Mouse (Mus musculus): ENCODE measurements at regions not wholly inside any gene's neighbourhood (a gene's known extent, or its start where the extent isn't known, plus 50 kb on each side); places are given as distances from the start of the nearest gene placed in this dataset.

DNA sequence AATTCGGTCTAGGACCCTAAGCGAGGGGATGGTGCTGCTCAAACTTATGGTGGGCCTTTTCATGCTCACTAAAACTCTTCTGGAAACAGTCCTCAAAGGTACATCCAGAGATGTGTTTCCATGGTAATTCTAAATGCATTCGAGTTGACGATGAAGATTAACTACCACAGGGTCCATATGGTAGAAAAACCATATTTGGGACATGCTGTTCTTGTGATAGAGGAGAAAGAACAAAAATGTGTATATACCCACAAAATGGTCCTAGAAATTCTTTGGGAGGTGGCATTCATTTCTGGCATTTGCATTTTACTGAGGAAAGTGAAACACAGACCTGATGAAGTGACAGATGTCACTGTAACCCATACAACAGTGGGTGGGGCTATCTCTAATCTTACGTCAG lies 136.0 kb downstream of the 4933412E24Rik start:
- no peak for TF ChIP-seq POLR2A (IDR thresholded peaks at IDR 0.05; ENCODE audit: borderline replicate concordance, insufficient read depth, low read length)
- no peak for TF ChIP-seq CTCF (IDR thresholded peaks at IDR 0.05; ENCODE audit: borderline replicate concordance, insufficient read depth, low read depth, low read length)
- no peaks in the 10 kb centered on the region for H3K27me3 ChIP-seq (ENCODE audit: control insufficient read depth, insufficient read depth, low read length)
- H3K4me3 ChIP-seq (replicated peaks; ENCODE audit: insufficient read depth, low read depth, low read length) = no peak overlapping the region
- no peaks in the 10 kb centered on the region for H3K4me1 ChIP-seq (ENCODE audit: control insufficient read depth, insufficient read depth, low read length)
- WGBS = 89% methylated on average over 5 of the region's 5 CpGs
- no peak for DNase-seq
- H3K27ac ChIP-seq (ENCODE audit: insufficient read depth, low read length) = no peak overlapping the region

DNA sequence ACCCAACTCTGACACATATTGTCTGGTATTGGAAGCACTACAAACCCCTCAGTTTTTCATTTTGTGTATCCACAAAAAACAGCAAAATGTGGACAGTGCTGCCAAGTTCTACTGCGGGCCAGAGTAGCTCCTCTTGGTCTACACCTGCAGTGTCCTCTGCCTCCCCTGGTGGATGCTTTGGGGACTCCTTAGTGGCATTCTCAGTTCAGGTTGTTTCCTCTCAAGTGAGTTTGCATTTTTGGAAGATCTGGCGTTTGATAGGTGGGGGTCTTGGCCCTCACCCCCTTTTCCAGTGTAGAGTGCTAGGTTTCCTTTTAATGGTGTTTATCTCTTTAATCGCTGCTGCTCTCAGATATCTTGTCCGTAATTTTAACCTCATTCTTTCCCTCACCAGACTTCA lies 137.1 kb downstream of the 4933412E24Rik start:
- Histone ChIP-seq H3K4me3 (replicated peaks; ENCODE audit: insufficient read depth, low read depth, low read length) (no peak overlapping the region), H3K27ac (ENCODE audit: insufficient read depth, low read length) (no peak overlapping the region), H3K27me3 (ENCODE audit: control insufficient read depth, insufficient read depth, low read length) (no peaks in the 10 kb centered on the region), H3K4me1 (ENCODE audit: control insufficient read depth, insufficient read depth, low read length) (no peaks in the 10 kb centered on the region)
- TF ChIP-seq CTCF (IDR thresholded peaks at IDR 0.05; ENCODE audit: borderline replicate concordance, insufficient read depth, low read depth, low read length) = no peak
- no peak for DNase-seq
- WGBS = 80% methylated on average over 4 of the region's 4 CpGs

DNA sequence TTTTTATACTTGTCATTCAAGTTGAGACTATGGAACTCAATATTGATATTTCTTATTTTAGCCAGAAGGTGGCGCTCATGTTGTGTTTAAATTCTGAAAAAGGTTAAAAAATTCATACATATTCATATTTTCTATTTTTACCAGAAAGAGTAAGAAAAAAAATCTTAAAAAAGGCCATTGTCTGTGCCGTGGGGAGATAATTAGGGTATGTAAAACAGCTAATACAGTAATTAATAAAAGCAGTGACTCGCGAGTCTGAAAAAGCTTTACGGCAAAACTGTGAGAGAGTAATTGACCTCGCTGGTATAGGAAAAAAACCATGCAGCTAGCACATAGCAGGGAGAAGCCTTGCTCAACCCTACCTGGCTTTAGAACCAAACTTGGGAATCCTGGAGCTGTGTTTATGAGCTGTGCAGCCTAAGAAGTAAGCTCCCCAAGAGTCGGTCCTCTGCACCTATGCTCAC lies 140.1 kb downstream of the 4933412E24Rik start:
- Histone ChIP-seq H3K4me3 (replicated peaks; ENCODE audit: insufficient read depth, low read depth, low read length) (no peak overlapping the region), H3K27me3 (ENCODE audit: control insufficient read depth, insufficient read depth, low read length) (no peaks in the 10 kb centered on the region), H3K27ac (ENCODE audit: insufficient read depth, low read length) (no peak overlapping the region), H3K4me1 (ENCODE audit: control insufficient read depth, insufficient read depth, low read length) (no peaks in the 10 kb centered on the region)
- DNase-seq = no peak
- 63% methylated on average over 7 of the region's 7 CpGs for WGBS
- TF ChIP-seq CTCF (IDR thresholded peaks at IDR 0.05; ENCODE audit: borderline replicate concordance, insufficient read depth, low read depth, low read length) = no peak
- TF ChIP-seq POLR2A (IDR thresholded peaks at IDR 0.05; ENCODE audit: borderline replicate concordance, insufficient read depth, low read length) = no peak

DNA sequence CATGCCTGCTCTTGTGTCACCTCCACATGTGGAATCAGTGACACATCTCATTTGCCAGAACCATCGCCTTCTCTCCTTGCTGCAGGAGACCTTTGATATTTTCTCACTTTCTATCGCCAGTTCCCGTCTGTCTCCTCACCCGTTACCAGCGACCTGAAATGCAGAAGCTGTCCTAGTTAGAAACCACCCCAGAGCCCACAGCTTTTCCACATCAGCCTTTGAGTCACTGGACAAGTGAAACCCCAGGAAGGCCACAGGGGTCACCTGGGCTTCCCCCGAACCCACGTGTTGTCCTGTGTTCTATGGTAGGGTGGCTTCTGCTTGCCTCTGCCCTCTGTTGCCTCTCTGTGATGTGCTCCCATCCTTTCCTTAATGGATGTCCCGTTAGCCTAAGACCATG lies 149.7 kb downstream of the 4933412E24Rik start:
- DNase-seq = no peak
- Histone ChIP-seq H3K27me3 (ENCODE audit: control insufficient read depth, insufficient read depth, low read length) (no peaks in the 10 kb centered on the region), H3K27ac (ENCODE audit: insufficient read depth, low read length) (no peak overlapping the region), H3K4me1 (ENCODE audit: control insufficient read depth, insufficient read depth, low read length) (no peaks in the 10 kb centered on the region), H3K4me3 (replicated peaks; ENCODE audit: insufficient read depth, low read depth, low read length) (no peak overlapping the region)
- 89% methylated on average over 8 of the region's 8 CpGs for WGBS
- TF ChIP-seq CTCF (IDR thresholded peaks at IDR 0.05; ENCODE audit: borderline replicate concordance, insufficient read depth, low read depth, low read length) (no peak), POLR2A (IDR thresholded peaks at IDR 0.05; ENCODE audit: borderline replicate concordance, insufficient read depth, low read length) (no peak)

DNA sequence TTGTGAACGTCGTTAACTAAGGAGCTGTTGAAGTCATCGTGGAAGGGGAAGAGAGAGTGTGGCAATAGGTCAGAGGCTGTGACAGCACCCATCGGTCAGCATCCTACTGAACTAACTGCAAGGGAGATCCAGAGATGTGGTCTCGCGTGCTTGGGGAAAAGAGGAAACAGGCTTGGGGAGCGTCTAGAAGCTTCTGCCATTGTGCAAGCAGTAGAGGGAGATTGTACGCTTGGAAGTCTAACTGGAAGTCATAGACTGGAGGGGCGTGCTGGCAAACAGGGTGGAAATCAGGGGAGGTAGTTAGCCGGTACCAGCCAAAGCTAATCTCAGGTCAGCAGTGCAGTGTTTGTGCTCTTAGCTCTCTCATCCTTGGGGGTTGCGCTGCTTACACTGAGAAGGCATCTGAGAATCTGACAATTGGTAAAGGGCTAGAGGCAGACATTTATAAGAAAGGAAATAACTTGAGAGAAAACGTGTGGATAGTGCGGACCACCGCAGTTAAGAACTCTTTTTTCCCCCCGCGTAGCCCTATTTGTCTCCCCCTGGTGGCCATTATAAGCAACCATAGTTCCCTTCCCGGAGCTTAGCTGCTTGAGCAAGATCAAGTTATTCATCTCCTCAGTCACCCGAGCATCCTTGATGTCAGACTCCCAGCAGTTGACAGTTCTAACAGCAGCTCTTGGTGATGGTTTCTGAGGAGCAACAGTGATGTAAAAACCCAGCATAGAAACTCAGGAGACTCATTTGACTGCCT lies 151.5 kb downstream of the 4933412E24Rik start:
- Histone ChIP-seq H3K27me3 (ENCODE audit: control insufficient read depth, insufficient read depth, low read length) (no peaks in the 10 kb centered on the region), H3K4me3 (replicated peaks; ENCODE audit: insufficient read depth, low read depth, low read length) (no peak overlapping the region), H3K4me1 (ENCODE audit: control insufficient read depth, insufficient read depth, low read length) (no peaks in the 10 kb centered on the region), H3K27ac (ENCODE audit: insufficient read depth, low read length) (no peak overlapping the region)
- 47% methylated on average over 18 of the region's 18 CpGs for WGBS
- TF ChIP-seq CTCF (IDR thresholded peaks at IDR 0.05; ENCODE audit: borderline replicate concordance, insufficient read depth, low read depth, low read length) = peak; percentile 33; the same call in 1 of the 2 replicates
- no peak for TF ChIP-seq POLR2A (IDR thresholded peaks at IDR 0.05; ENCODE audit: borderline replicate concordance, insufficient read depth, low read length)
- DNase-seq = no peak

DNA sequence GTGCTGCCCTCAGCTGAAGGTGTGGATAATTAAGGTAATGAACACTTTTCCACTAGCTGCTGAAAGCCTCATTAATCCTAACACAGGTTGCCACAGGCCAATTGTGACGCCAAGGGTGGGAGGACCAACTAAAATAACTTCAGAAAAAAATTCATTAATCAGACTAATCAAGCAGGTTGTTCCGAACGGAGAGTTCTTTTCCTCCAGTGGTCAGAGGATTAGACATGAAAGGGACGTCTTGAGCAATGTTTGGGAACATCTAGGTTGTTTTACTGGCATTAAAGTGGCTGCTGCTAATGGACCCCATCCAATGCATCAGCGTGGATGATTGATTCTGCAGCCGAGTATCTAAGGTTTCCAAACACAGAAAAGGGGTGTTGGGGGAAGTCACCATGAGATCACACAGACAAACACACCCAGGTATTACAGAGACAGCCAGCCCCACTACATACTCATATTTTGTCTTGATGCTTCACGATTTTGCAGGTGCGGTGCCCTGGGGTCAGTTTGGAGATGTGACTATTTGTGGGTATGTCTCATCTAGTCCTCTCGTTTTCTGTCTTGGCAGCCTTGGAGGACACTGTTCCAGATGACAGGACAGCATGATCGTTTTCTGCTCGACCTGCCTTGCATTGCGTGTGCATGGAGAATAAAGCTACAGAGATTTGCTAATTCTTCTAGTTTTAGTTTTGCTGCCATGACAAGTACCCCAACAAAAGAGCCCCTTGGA lies 164.0 kb downstream of the 4933412E24Rik start:
- H3K4me3 ChIP-seq (replicated peaks; ENCODE audit: insufficient read depth, low read depth, low read length) = no peak overlapping the region
- no peak overlapping the region for H3K27ac ChIP-seq (ENCODE audit: insufficient read depth, low read length)
- no peaks in the 10 kb centered on the region for H3K4me1 ChIP-seq (ENCODE audit: control insufficient read depth, insufficient read depth, low read length)
- DNase-seq = no peak
- TF ChIP-seq CTCF (IDR thresholded peaks at IDR 0.05; ENCODE audit: borderline replicate concordance, insufficient read depth, low read depth, low read length) (no peak), POLR2A (IDR thresholded peaks at IDR 0.05; ENCODE audit: borderline replicate concordance, insufficient read depth, low read length) (no peak)
- WGBS = 21% methylated on average over 12 of the region's 12 CpGs
- H3K27me3 ChIP-seq (ENCODE audit: control insufficient read depth, insufficient read depth, low read length) = no peaks in the 10 kb centered on the region

DNA sequence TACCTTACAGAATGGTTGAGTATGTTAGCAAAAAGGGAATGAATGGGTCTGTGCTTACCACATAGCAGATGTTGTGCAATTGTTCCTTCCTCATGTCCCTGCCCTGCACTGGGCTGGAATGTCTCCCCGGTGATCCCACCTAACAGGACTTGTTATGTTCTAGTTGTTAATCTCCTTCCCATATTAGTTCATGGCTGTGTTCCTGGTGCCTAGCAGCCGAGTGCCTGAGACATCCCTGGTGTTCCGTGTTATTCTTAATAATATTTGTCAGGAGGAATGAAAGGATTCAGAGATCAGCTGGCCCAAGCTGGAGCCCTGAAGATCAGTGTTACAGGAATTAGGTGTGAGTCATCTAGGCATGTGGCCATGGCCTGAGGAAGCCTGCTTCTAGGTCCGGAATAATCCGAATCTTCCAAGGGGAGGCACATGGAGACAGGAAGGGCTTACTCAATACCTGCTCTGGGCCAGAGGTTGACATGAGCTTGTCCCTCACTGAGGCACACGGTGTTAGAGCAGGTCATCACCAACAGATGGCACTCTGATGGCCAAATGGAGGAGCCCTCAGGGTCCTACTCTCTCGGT lies 171.2 kb downstream of the 4933412E24Rik start:
- TF ChIP-seq CTCF (IDR thresholded peaks at IDR 0.05; ENCODE audit: borderline replicate concordance, insufficient read depth, low read depth, low read length) (no peak), POLR2A (IDR thresholded peaks at IDR 0.05; ENCODE audit: borderline replicate concordance, insufficient read depth, low read length) (no peak)
- H3K4me3 ChIP-seq (replicated peaks; ENCODE audit: insufficient read depth, low read depth, low read length) = no peak overlapping the region
- H3K27me3 ChIP-seq (ENCODE audit: control insufficient read depth, insufficient read depth, low read length) = no peaks in the 10 kb centered on the region
- no peak for DNase-seq
- no peak overlapping the region for H3K27ac ChIP-seq (ENCODE audit: insufficient read depth, low read length)
- H3K4me1 ChIP-seq (ENCODE audit: control insufficient read depth, insufficient read depth, low read length) = no peaks in the 10 kb centered on the region
- WGBS = 69% methylated on average over 7 of the region's 7 CpGs

Measured in cerebellum, adult 2 months (tissue).